7 mouse cellular contexts compared by ENCODE assay signal in the genomic region with DNA sequence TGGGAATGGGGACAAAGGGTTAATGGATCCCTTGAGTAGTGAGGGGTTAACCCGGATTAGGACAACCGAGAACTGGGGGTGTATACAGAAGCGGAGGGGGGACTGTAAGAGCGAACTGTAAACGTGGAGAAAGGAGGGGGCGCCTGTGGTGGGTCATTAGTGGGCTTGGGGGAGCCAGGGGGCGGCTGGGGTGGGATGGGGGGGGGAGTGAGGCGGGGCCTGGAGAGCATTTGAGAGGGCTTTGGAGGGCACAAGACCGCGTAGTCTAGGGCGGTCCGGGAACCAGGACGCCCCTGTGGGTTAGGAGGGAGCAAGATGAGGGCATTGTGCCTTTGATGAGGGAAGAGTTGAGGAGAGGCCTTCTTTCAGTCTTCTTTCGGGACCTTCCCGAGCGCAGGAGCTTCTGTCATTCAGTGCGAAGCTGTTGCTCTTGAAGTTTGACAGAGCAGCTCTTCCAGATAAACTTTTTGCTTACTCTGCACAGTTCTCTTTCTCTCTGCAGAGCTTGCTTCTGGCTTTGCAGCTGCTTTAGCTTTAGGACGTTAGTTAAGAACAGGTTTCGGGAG. TPM values are rescaled to one million over a fixed set of nuclear protein-coding genes. Genes with fewer than 3 reads are reported as not detected.
DNase-seq lines count a peak whose midpoint lies in the region; ATAC-seq and TF ChIP-seq lines count a peak whose summit lies in the region.

No protein-coding gene starts in this region.

- no peaks in the 10 kb centered on the region for H3K9me3 ChIP-seq in embryonic facial prominence, embryonic 11.5 days (replicated peaks; ENCODE audit: control insufficient read depth, low read length)
- H3K9me3 ChIP-seq in kidney, embryonic 16.5 days (ENCODE audit: low read length) = no peaks in the 10 kb centered on the region

- H3K27me3 ChIP-seq in testis, adult 2 months (ENCODE audit: control insufficient read depth, insufficient read depth, low read length) = no peaks in the 10 kb centered on the region
- H3K27me3 ChIP-seq in embryonic facial prominence, embryonic 11.5 days (ENCODE audit: control insufficient read depth, insufficient read depth, low read length) = no peaks in the 10 kb centered on the region
- H3K27me3 ChIP-seq in kidney, embryonic 16.5 days (ENCODE audit: insufficient read depth, low read length) = no peaks in the 10 kb centered on the region
- no peaks in the 10 kb centered on the region for H3K27me3 ChIP-seq in myocyte (ENCODE audit: control insufficient read depth, insufficient read depth, insufficient read length)

- H3K4me3 ChIP-seq in testis, adult 2 months (ENCODE audit: control insufficient read depth, low read depth, low read length) = peak overlapping the region; percentile 99
- H3K4me3 ChIP-seq in embryonic facial prominence, embryonic 11.5 days (ENCODE audit: low read depth, low read length) = peak overlapping the region; percentile 87
- peak overlapping the region; percentile 67 for H3K4me3 ChIP-seq in kidney, embryonic 16.5 days (ENCODE audit: low read length)
- peak overlapping the region; percentile 76 for H3K4me3 ChIP-seq in myocyte

- peak overlapping the region; percentile 85 for H3K27ac ChIP-seq in testis, adult 2 months (ENCODE audit: control insufficient read depth, insufficient read depth, low read depth, low read length)
- peak overlapping the region; percentile 84 for H3K27ac ChIP-seq in embryonic facial prominence, embryonic 11.5 days (replicated peaks; ENCODE audit: low read depth, low read length)
- H3K27ac ChIP-seq in kidney, embryonic 16.5 days (ENCODE audit: low read length) = peak overlapping the region; percentile 81

- H3K9ac ChIP-seq in embryonic facial prominence, embryonic 11.5 days (replicated peaks; ENCODE audit: low read length) = peak overlapping the region; percentile 88
- H3K9ac ChIP-seq in kidney, embryonic 16.5 days (replicated peaks; ENCODE audit: low read length) = peak overlapping the region; percentile 77

- H3K36me3 ChIP-seq in testis, adult 2 months (ENCODE audit: control insufficient read depth, insufficient read depth, low read length) = no peaks in the 10 kb centered on the region
- H3K36me3 ChIP-seq in embryonic facial prominence, embryonic 11.5 days (replicated peaks; ENCODE audit: control insufficient read depth, insufficient read depth, low read depth, low read length) = no peaks in the 10 kb centered on the region; the same call in 1 of the 2 replicates
- H3K36me3 ChIP-seq in kidney, embryonic 16.5 days (ENCODE audit: insufficient read depth, low read length) = peaks cover 8% of the 10 kb centered on the region; the same call in 1 of the 2 replicates
- H3K36me3 ChIP-seq in myocyte (ENCODE audit: control insufficient read depth, insufficient read depth) = no peaks in the 10 kb centered on the region

- WGBS in embryonic facial prominence, embryonic 11.5 days = 3% methylated on average over 19 of the region's 19 CpGs
- under 1% methylated on average over 19 of the region's 19 CpGs for WGBS in kidney, embryonic 16.5 days

- no peak; the same call in 1 of the 2 replicates for ATAC-seq in embryonic facial prominence, embryonic 11.5 days (replicated peaks; ENCODE audit: insufficient number of reproducible peaks, low FRiP score, low TSS enrichment, low read depth)
- ATAC-seq in kidney, embryonic 16.5 days (ENCODE audit: low FRiP score, low TSS enrichment) = no peak
- ATAC-seq in megakaryocyte progenitor cell, adult 5-6 weeks (replicated peaks; ENCODE audit: poor library complexity) = no peak
- ATAC-seq in activated CD4-positive, CD25-positive, alpha-beta regulatory T cell, adult 4 months = no peak

- no peak for DNase-seq in testis, postnatal 10 days (ENCODE audit: low spot score)
- DNase-seq in embryonic facial prominence, embryonic 11.5 days (ENCODE audit: low spot score) = peak; percentile 58

- TF ChIP-seq POLR2A in testis, adult 2 months (IDR thresholded peaks at IDR 0.05; ENCODE audit: control insufficient read depth, low read depth, low read length) = no peak
- no peak for TF ChIP-seq POLR2A in myocyte (IDR thresholded peaks at IDR 0.05; ENCODE audit: insufficient read length, low read depth)

- H3K4me2 ChIP-seq in embryonic facial prominence, embryonic 11.5 days (ENCODE audit: low read depth, low read length) = peak overlapping the region; percentile 76
- H3K4me2 ChIP-seq in kidney, embryonic 16.5 days (replicated peaks; ENCODE audit: low read depth, low read length) = peak overlapping the region; percentile 71
- peak overlapping the region; percentile 85 for H3K4me2 ChIP-seq in myocyte (ENCODE audit: low read depth)

- peaks cover 59% of the 10 kb centered on the region for H3K79me2 ChIP-seq in myocyte (ENCODE audit: control insufficient read depth, insufficient read depth)

- peak overlapping the region; percentile 26 for H3ac ChIP-seq in myocyte (ENCODE audit: control insufficient read depth, insufficient read length)

- TF ChIP-seq CTCF in testis, adult 2 months (IDR thresholded peaks at IDR 0.05; ENCODE audit: control insufficient read depth, insufficient read depth, insufficient replicate concordance, low read depth, low read length) = no peak

- H3K4me1 ChIP-seq in testis, adult 2 months (ENCODE audit: control insufficient read depth, insufficient read depth, low read length) = peaks cover 5% of the 10 kb centered on the region; the same call in 1 of the 2 replicates
- H3K4me1 ChIP-seq in embryonic facial prominence, embryonic 11.5 days (ENCODE audit: control insufficient read depth, insufficient read depth, low read length) = peaks cover 2% of the 10 kb centered on the region; the same call in 1 of the 2 replicates
- H3K4me1 ChIP-seq in kidney, embryonic 16.5 days (ENCODE audit: insufficient read depth, low read length) = peaks cover 41% of the 10 kb centered on the region

TF ChIP-seq in myocyte, 11 proteins besides CTCF, POLR2A, EP300 and RAD21 (continues in another document):
- TF ChIP-seq TCF12 (IDR thresholded peaks at IDR 0.05; ENCODE audit: insufficient read depth, poor library complexity, severe bottlenecking) (no peak), MYOG (IDR thresholded peaks at IDR 0.05; ENCODE audit: control insufficient read depth in 1 of 3, insufficient read depth in 1 of 3, insufficient read length in 2 of 3, low read depth in 2 of 3) (no peak), E2F4 (IDR thresholded peaks at IDR 0.05; ENCODE audit: insufficient read depth) (no peak), MYOD1 (IDR thresholded peaks at IDR 0.05; ENCODE audit: control insufficient read depth in 1 of 3, insufficient read length in 2 of 3, low read depth in 2 of 3) (no peak), USF1 (IDR thresholded peaks at IDR 0.05; ENCODE audit: low read depth) (no peak), TCF3 (IDR thresholded peaks at IDR 0.05; ENCODE audit: insufficient read length, low read depth) (no peak), CEBPB (IDR thresholded peaks at IDR 0.05; ENCODE audit: insufficient read depth, poor library complexity, severe bottlenecking) (no peak)

RNA-seq across cellular contexts. Expression of a gene that starts 0.8 kb away (rescaled TPM):
- 186 and 202 TPM in 2 replicates for polyA plus RNA-seq in testis, adult 2 months (2012; rRNA removed)
- 32.7 and 36.3 TPM in 2 replicates for polyA plus RNA-seq in embryonic facial prominence, embryonic 11.5 days (2014; fragmentation: Nextera tagmentation; extraction: Ambion mirVana)
- 50.7 and 54.0 TPM in 2 replicates for polyA plus RNA-seq in kidney, embryonic 16.5 days (2015; fragmentation: Nextera tagmentation; extraction: Ambion mirVana)
- polyA plus RNA-seq in myocyte (2012; fragmentation: generic; extraction: Trizol) = 16.6 TPM
- total RNA-seq in megakaryocyte progenitor cell, adult 5-6 weeks (2015) = 12.9 and 14.9 TPM in 2 replicates
- 6.6 and 7.0 TPM in 2 replicates for total RNA-seq in megakaryocyte progenitor cell, adult 5-6 weeks (2017)
- polyA plus RNA-seq in activated CD4-positive, CD25-positive, alpha-beta regulatory T cell, adult 4 months (2017; shearing (Covaris generic)) = 10 to 100 TPM in 1 of 2 experiments, 1 to 10 TPM in 1; 9.4 to 12.2 TPM

RNA-seq across cellular contexts. Expression of a gene that starts 2.0 kb away (rescaled TPM):
- 179 and 194 TPM in 2 replicates for polyA plus RNA-seq in testis, adult 2 months (2012; rRNA removed)
- 171 and 182 TPM in 2 replicates for polyA plus RNA-seq in embryonic facial prominence, embryonic 11.5 days (2014; fragmentation: Nextera tagmentation; extraction: Ambion mirVana)
- polyA plus RNA-seq in kidney, embryonic 16.5 days (2015; fragmentation: Nextera tagmentation; extraction: Ambion mirVana) = 143 and 144 TPM in 2 replicates
- 117 TPM for polyA plus RNA-seq in myocyte (2012; fragmentation: generic; extraction: Trizol)
- total RNA-seq in megakaryocyte progenitor cell, adult 5-6 weeks (2015) = 46.0 and 52.2 TPM in 2 replicates
- 76.3 and 87.6 TPM in 2 replicates for total RNA-seq in megakaryocyte progenitor cell, adult 5-6 weeks (2017)
- 10 to 100 TPM; 86.1 to 87.6 TPM for polyA plus RNA-seq in activated CD4-positive, CD25-positive, alpha-beta regulatory T cell, adult 4 months (2017; shearing (Covaris generic))

RNA-seq across cellular contexts. Expression of a gene that starts 47.4 kb away (rescaled TPM):
- 0.49 and 0.88 TPM in 2 replicates for polyA plus RNA-seq in testis, adult 2 months (2012; rRNA removed)
- 1.1 and 2.0 TPM in 2 replicates for polyA plus RNA-seq in embryonic facial prominence, embryonic 11.5 days (2014; fragmentation: Nextera tagmentation; extraction: Ambion mirVana)
- polyA plus RNA-seq in kidney, embryonic 16.5 days (2015; fragmentation: Nextera tagmentation; extraction: Ambion mirVana) = 2.5 and 2.6 TPM in 2 replicates
- polyA plus RNA-seq in myocyte (2012; fragmentation: generic; extraction: Trizol) = 1.2 TPM
- 0.61 and 1.5 TPM in 2 replicates for total RNA-seq in megakaryocyte progenitor cell, adult 5-6 weeks (2015)
- 0.29 and 1.8 TPM in 2 replicates for total RNA-seq in megakaryocyte progenitor cell, adult 5-6 weeks (2017)
- polyA plus RNA-seq in activated CD4-positive, CD25-positive, alpha-beta regulatory T cell, adult 4 months (2017; shearing (Covaris generic)) = not detected

RNA-seq across cellular contexts. Expression of a gene that starts 56.6 kb away (rescaled TPM):
- 20.0 and 24.3 TPM in 2 replicates for polyA plus RNA-seq in testis, adult 2 months (2012; rRNA removed)
- polyA plus RNA-seq in embryonic facial prominence, embryonic 11.5 days (2014; fragmentation: Nextera tagmentation; extraction: Ambion mirVana) = 3.2 and 4.1 TPM in 2 replicates
- 14.7 and 16.9 TPM in 2 replicates for polyA plus RNA-seq in kidney, embryonic 16.5 days (2015; fragmentation: Nextera tagmentation; extraction: Ambion mirVana)
- polyA plus RNA-seq in myocyte (2012; fragmentation: generic; extraction: Trizol) = 1.9 TPM
- 65.8 and 66.4 TPM in 2 replicates for total RNA-seq in megakaryocyte progenitor cell, adult 5-6 weeks (2015)
- 15.3 and 17.4 TPM in 2 replicates for total RNA-seq in megakaryocyte progenitor cell, adult 5-6 weeks (2017)
- 1 to 10 TPM; 3.9 to 7.1 TPM for polyA plus RNA-seq in activated CD4-positive, CD25-positive, alpha-beta regulatory T cell, adult 4 months (2017; shearing (Covaris generic))

RNA-seq across cellular contexts. Expression of a gene that starts 59.0 kb away (rescaled TPM):
- polyA plus RNA-seq in testis, adult 2 months (2012; rRNA removed) = 24.5 and 28.4 TPM in 2 replicates
- 183 and 199 TPM in 2 replicates for polyA plus RNA-seq in embryonic facial prominence, embryonic 11.5 days (2014; fragmentation: Nextera tagmentation; extraction: Ambion mirVana)
- 188 and 198 TPM in 2 replicates for polyA plus RNA-seq in kidney, embryonic 16.5 days (2015; fragmentation: Nextera tagmentation; extraction: Ambion mirVana)
- polyA plus RNA-seq in myocyte (2012; fragmentation: generic; extraction: Trizol) = 165 TPM
- total RNA-seq in megakaryocyte progenitor cell, adult 5-6 weeks (2015) = 41.4 and 42.1 TPM in 2 replicates
- 148 and 184 TPM in 2 replicates for total RNA-seq in megakaryocyte progenitor cell, adult 5-6 weeks (2017)
- polyA plus RNA-seq in activated CD4-positive, CD25-positive, alpha-beta regulatory T cell, adult 4 months (2017; shearing (Covaris generic)) = 10 to 100 TPM; 40.7 to 52.4 TPM
